Mouse (Mus musculus) heart, embryonic 16.5 days (tissue): ENCODE data around the gene Eps8. TPM values are rescaled to one million over a fixed set of nuclear protein-coding genes. Genes with fewer than 3 reads are reported as not detected.
"Not testable (repeated sequence)": the region's sequence is repeated elsewhere in the genome, so short reads cannot be mapped to it uniquely, and the experiment has no call there.

Source experiments
- ATAC-seq: fragments of 200-750 bp; cut with Nextera tagmentation; replicated peaks from 2 replicates; pipeline ENCODE4 v1.8.0; 2017; ENCODE audit warnings: moderate number of reproducible peaks; ENCODE audit not compliant: insufficient read depth, low FRiP score; ENCODE audit errors: extremely low read depth
- H3K27ac ChIP-seq: fragments of 300-500 bp; sonication (generic); 2 replicates; pipeline ENCODE4 v1.5.1; 2014; ENCODE audit warnings: mild to moderate bottlenecking, low read length, control low read depth, moderate library complexity
- H3K27me3 ChIP-seq: fragments of 300-500 bp; sonication (generic); 2 replicates; pipeline ENCODE4 v1.6.1; 2014; ENCODE audit warnings: low read length, mixed read lengths; ENCODE audit not compliant: control insufficient read depth, insufficient read depth
- H3K36me3 ChIP-seq: fragments of 300-500 bp; sonication (generic); 2 replicates; pipeline ENCODE4 v1.6.1; 2014; ENCODE audit not compliant: control insufficient read depth, insufficient read depth
- H3K4me1 ChIP-seq: fragments of 300-500 bp; sonication (generic); 2 replicates; pipeline ENCODE4 v1.6.1; 2014; ENCODE audit warnings: low read length, mixed read lengths; ENCODE audit not compliant: control insufficient read depth, insufficient read depth
- H3K4me2 ChIP-seq: fragments of 300-500 bp; sonication (generic); 2 replicates; pipeline ENCODE4 v1.6.1; 2014; ENCODE audit warnings: low read depth, mild to moderate bottlenecking, control low read depth, low read length
- H3K4me3 ChIP-seq: fragments of 300-500 bp; sonication (generic); 2 replicates; pipeline ENCODE4 v1.5.1; 2014; ENCODE audit warnings: mild to moderate bottlenecking, control low read depth, low read length
- H3K9ac ChIP-seq: fragments of 300-500 bp; sonication (generic); 2 replicates; pipeline ENCODE4 v1.6.1; 2014; ENCODE audit warnings: low read length, control low read depth
- H3K9me3 ChIP-seq: fragments of 300-500 bp; sonication (generic); replicated peaks from 2 replicates; pipeline ENCODE4 v1.6.1; 2016; ENCODE audit warnings: low read length; ENCODE audit not compliant: control insufficient read depth
- WGBS: fragments of 180-500 bp; shearing (Covaris S2); extraction: QIAGEN DNeasy Blood & Tissue Kit; methylation state at CpG from one replicate; pipeline ENCODE4 v1.1.7; 2014; 5-methylcytosine and 5-hydroxymethylcytosine counted together
- polyA plus RNA-seq: library from polyadenylated mRNA; unstranded; fragments of >200 nt; fragmentation: Nextera tagmentation; extraction: Ambion mirVana; gene quantifications from 2 replicates; pipeline ENCODE4 v1.2.1, GENCODE M21; 2015

The Eps8 gene
- polyA plus RNA-seq, 1 experiment from 2014 or later = 36.7 TPM

DNA sequence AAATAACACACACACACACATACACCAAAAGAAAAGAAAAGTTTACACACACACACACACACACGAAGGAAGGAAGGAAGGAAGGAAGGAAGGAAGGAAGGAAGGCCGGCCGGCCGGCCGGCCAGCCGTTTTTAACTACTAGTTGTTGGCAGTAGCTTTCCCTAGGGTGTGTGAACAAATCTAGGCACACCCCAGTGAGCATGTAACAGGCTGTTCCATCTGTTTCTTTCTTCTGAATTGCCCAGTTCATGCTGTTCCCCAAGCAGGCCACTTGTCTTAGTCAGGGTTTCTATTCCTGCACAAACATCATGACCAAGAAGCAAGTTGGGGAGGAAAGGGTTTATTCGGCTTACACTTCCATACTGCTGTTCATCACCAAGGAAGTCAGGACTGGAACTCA lies 208.6 kb downstream of the Eps8 start:
- not testable (repeated sequence) for H3K27ac ChIP-seq, H3K27me3 ChIP-seq, H3K9ac ChIP-seq, ATAC-seq, H3K4me3 ChIP-seq, H3K9me3 ChIP-seq, H3K36me3 ChIP-seq, H3K4me1 ChIP-seq, H3K4me2 ChIP-seq
- 61% methylated on average over 6 of the region's 7 CpGs for WGBS

DNA sequence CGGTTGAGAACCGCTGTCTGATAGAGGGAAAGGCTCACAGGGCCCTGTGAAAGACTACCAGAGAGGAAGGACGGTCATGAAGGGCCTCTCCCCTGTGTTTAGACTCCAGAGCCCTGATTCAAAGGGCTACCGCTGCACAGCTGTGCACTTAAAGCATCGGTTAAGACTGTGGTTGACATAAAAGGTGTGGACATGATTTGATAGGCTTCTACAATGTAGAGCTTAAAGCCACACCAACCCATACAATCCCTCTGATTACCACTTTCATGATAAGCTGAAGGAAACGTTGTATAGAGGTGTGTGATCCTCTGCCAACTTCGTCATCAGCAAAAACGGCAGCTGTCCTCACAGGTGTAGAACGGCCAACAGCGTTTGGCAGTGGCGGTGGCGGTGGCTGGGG lies 211.6 kb downstream of the Eps8 start:
- no peaks in the 10 kb centered on the region for H3K9me3 ChIP-seq
- H3K9ac ChIP-seq = no peak overlapping the region
- no peak overlapping the region for H3K4me2 ChIP-seq
- ATAC-seq = no peak
- H3K27ac ChIP-seq = no peak overlapping the region
- H3K4me3 ChIP-seq = no peak overlapping the region
- no peaks in the 10 kb centered on the region for H3K27me3 ChIP-seq
- no peaks in the 10 kb centered on the region for H3K36me3 ChIP-seq
- 77% methylated on average over 12 of the region's 12 CpGs for WGBS
- H3K4me1 ChIP-seq = peaks cover 7% of the 10 kb centered on the region; the same call in 1 of the 2 replicates

DNA sequence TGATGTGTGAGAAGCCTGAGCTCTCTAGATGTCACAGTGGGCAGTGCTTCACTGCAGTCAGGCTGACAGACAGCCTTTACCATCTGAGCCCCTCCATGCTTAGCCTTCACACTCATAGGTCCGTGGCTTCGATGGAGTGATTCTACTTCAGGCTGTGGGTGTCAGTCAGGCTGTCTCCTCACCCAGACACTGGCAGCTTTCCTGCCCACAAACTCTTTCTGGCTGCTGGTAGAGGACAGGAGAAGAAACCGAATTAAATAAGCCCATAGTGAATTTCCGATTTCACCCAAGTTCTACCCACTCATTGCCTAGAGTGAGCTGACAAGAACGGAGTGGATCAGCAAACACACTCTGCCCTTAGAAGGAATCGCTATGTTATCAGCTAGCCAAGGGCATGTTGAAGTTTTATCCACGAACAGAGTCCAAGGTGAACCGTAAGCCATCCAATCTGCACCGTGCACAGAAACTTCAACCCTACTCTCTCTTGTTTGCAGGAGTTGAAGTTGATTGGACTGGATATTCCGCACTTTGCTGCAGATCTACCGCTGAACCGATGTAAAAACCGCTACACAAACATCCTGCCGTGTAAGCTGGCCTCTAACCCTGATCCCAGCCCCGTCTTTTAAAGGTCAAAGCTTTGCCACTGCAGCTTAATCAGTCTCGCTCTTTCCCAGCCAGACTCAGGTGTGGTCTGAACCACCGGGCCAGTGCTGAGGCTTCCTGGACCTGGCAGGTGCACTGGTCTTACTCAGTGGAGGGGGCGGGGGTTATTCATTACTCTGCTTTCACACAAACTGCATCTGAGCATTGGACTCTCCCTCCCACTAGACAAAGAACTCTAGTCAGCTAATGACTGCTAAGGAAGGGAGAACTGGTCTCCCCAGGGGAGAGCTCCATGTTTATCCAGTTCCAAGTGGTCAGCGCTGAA lies 213.9 kb downstream of the Eps8 start:
- Histone ChIP-seq H3K9me3 (no peaks in the 10 kb centered on the region), H3K4me1 (peaks cover 7% of the 10 kb centered on the region; the same call in 1 of the 2 replicates), H3K27ac (no peak overlapping the region), H3K9ac (no peak overlapping the region), H3K4me2 (no peak overlapping the region), H3K36me3 (no peaks in the 10 kb centered on the region), H3K27me3 (no peaks in the 10 kb centered on the region), H3K4me3 (no peak overlapping the region)
- WGBS = 58% methylated on average over 19 of the region's 19 CpGs
- ATAC-seq = no peak

DNA sequence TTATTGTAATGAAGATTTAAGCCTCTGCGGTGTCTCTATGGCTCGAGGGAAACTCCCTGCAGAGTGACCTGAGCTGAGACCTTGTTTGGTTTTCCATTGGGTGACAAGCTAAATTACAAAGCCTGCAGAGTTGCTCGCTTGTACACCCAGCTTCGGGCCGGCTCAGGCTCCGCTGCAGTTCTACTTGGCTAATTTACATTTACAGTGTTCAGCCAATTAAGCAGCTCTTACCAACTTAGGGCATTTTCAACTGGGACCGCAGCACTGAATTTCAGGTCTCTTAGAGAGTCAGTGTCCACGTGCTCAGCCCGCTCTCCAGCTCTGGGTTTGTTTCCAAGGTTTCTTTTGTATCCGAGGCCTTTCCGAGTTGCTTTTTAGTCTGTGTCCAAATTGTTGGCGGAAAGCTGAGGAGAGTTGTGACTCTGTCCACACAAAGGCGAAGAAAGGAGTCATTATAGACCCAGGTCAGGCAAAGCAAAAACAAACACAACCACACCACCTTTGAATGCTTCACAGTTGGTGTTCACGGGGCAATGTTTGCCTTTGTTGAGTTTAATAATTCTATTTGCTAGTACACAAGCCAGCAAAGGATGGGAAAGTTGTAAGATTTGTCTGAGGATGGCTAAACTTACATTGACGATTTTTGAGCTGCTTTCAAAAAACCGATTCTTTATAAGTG lies 216.6 kb downstream of the Eps8 start:
- Histone ChIP-seq H3K9ac (no peak overlapping the region), H3K9me3 (no peaks in the 10 kb centered on the region), H3K27ac (no peak overlapping the region), H3K4me3 (no peak overlapping the region), H3K36me3 (no peaks in the 10 kb centered on the region), H3K27me3 (no peaks in the 10 kb centered on the region), H3K4me2 (no peak overlapping the region), H3K4me1 (peaks cover 7% of the 10 kb centered on the region; the same call in 1 of the 2 replicates)
- 75% methylated on average over 16 of the region's 16 CpGs for WGBS
- ATAC-seq = no peak

DNA sequence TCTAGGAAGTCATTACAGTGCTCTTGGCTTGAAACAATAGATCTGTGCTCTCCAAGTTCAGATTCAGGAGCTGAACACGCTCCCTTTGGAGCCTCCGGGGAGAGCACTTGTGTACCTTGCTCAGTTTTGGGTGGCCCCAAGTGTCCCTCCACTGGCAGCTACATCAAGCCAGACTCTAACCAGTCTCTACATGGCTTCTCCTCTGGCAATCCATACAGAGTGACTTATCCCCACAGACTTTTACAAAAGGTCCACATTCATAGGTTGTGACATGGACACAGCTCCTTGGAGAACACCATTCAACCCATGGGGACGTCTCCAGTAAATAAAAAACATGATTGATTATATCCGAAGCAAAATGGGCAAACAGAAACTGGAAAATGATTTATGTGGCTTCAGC lies 217.2 kb downstream of the Eps8 start:
- Histone ChIP-seq H3K4me2 (no peak overlapping the region), H3K4me1 (peaks cover 7% of the 10 kb centered on the region; the same call in 1 of the 2 replicates), H3K27me3 (no peaks in the 10 kb centered on the region), H3K4me3 (no peak overlapping the region), H3K36me3 (no peaks in the 10 kb centered on the region), H3K9ac (no peak overlapping the region), H3K27ac (no peak overlapping the region), H3K9me3 (no peaks in the 10 kb centered on the region)
- 80% methylated on average over 4 of the region's 4 CpGs for WGBS
- no peak for ATAC-seq

DNA sequence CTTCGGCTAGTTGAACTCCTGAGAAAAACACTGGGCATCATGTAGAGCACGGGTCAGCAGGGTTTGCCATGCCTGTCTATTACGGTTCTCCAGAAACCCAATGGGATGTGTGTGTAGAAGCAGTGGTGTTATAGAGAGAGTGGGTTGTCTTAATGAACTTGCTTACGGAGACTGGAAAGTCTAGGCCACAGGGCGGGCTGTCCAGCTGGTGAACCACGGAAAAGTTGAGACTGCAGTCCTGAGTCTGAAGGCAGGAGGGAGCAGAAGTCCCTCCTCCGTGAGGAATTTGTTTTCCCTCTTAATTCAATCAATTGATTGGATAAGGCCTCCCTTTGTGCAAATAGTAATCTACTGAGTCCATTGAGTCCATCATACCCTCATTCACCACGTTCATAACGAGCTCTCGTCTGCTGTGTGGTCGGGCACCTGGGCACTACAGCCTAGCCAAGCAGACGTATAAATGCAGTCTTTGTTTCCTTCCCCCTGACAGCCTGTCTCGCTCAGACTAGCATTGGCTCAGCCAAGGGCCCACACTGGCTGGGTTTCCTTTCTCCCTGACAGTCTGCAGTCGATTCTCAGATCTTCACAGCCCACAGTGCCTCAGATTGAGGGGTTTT lies 221.0 kb downstream of the Eps8 start:
- H3K27ac ChIP-seq = no peak overlapping the region
- ATAC-seq = no peak
- no peaks in the 10 kb centered on the region for H3K4me1 ChIP-seq
- no peak overlapping the region for H3K4me3 ChIP-seq
- no peak overlapping the region for H3K4me2 ChIP-seq
- H3K9me3 ChIP-seq = no peaks in the 10 kb centered on the region
- no peaks in the 10 kb centered on the region for H3K36me3 ChIP-seq
- no peak overlapping the region for H3K9ac ChIP-seq
- WGBS = 65% methylated on average over 14 of the region's 14 CpGs
- no peaks in the 10 kb centered on the region for H3K27me3 ChIP-seq

Other genes starting within 250 kb of the Eps8 start
- 106 and 125 TPM in 2 replicates for gene Strap, start 80.2 kb upstream of the Eps8 start, polyA plus RNA-seq
- gene Dera, start 99.7 kb upstream of the Eps8 start, polyA plus RNA-seq = 40.8 and 46.2 TPM in 2 replicates